Mouse (Mus musculus): Measurements from ENCODE around the gene Ppp1r27. TPM values are rescaled to one million over a fixed set of nuclear protein-coding genes. Genes with fewer than 3 reads are reported as not detected.
"Not testable (repeated sequence)": the region's sequence is repeated elsewhere in the genome, so short reads cannot be mapped to it uniquely, and the experiment has no call there.

Gene Ppp1r27
- polyA plus RNA-seq, 1 experiment: 1.0 TPM

- Histone ChIP-seq H3K4me3 (no peak overlapping the region), H3K4me2 (ENCODE audit: low read depth) (no peak overlapping the region), H3K79me2 (ENCODE audit: control insufficient read depth, insufficient read depth) (peaks cover 9% of the 10 kb centered on the region), H3ac (ENCODE audit: control insufficient read depth, insufficient read length) (no peak overlapping the region), H3K36me3 (ENCODE audit: control insufficient read depth, insufficient read depth) (peaks cover 78% of the 10 kb centered on the region), H3K27me3 (ENCODE audit: control insufficient read depth, insufficient read depth, insufficient read length) (no peaks in the 10 kb centered on the region)
- TF ChIP-seq REST (IDR thresholded peaks at IDR 0.05; ENCODE audit: insufficient read depth, insufficient read length): no peak
- no peak for TF ChIP-seq CEBPB (IDR thresholded peaks at IDR 0.05; ENCODE audit: insufficient read depth, poor library complexity, severe bottlenecking)
Observed at GRCm38 (mm10) chr11:120562949-120563348, 12.0 kb upstream of the Ppp1r27 start.

GRCm38 (mm10) chr11:120560952-120561728 is 10.2 kb upstream of the Ppp1r27 start:
- Histone ChIP-seq H3K36me3 (ENCODE audit: control insufficient read depth, insufficient read depth) (peaks cover 59% of the 10 kb centered on the region), H3K4me3 (no peak overlapping the region), H3K27me3 (ENCODE audit: control insufficient read depth, insufficient read depth, insufficient read length) (no peaks in the 10 kb centered on the region), H3K79me2 (ENCODE audit: control insufficient read depth, insufficient read depth) (no peaks in the 10 kb centered on the region), H3ac (ENCODE audit: control insufficient read depth, insufficient read length) (no peak overlapping the region), H3K4me2 (ENCODE audit: low read depth) (no peak overlapping the region)
- no peak for TF ChIP-seq SRF (IDR thresholded peaks at IDR 0.05; ENCODE audit: control insufficient read depth, insufficient read length, low read depth)
- TF ChIP-seq POLR2AphosphoS2 (IDR thresholded peaks at IDR 0.05; ENCODE audit: insufficient read length, low read depth): no peak
- no peak for TF ChIP-seq REST (IDR thresholded peaks at IDR 0.05; ENCODE audit: insufficient read depth, insufficient read length)
- TF ChIP-seq MYOG (IDR thresholded peaks at IDR 0.05; ENCODE audit: control insufficient read depth in 1 of 3, insufficient read depth in 1 of 3, insufficient read length in 2 of 3, low read depth in 2 of 3): no peak
- no peak for TF ChIP-seq CEBPB (IDR thresholded peaks at IDR 0.05; ENCODE audit: insufficient read depth, poor library complexity, severe bottlenecking)
- no peak for TF ChIP-seq TCF3 (IDR thresholded peaks at IDR 0.05; ENCODE audit: insufficient read length, low read depth)
- TF ChIP-seq POLR2A (IDR thresholded peaks at IDR 0.05; ENCODE audit: insufficient read length, low read depth): no peak
- TF ChIP-seq MAX (IDR thresholded peaks at IDR 0.05; ENCODE audit: low read depth): no peak
- no peak for TF ChIP-seq USF1 (IDR thresholded peaks at IDR 0.05; ENCODE audit: low read depth)

GRCm38 (mm10) chr11:120558843-120559242 is 7.9 kb upstream of the Ppp1r27 start:
- peaks cover 42% of the 10 kb centered on the region for H3K36me3 ChIP-seq (ENCODE audit: control insufficient read depth, insufficient read depth)
- H3K27me3 ChIP-seq (ENCODE audit: control insufficient read depth, insufficient read depth, insufficient read length); H3K79me2 ChIP-seq (ENCODE audit: control insufficient read depth, insufficient read depth); H3K4me3 ChIP-seq; H3K4me2 ChIP-seq (ENCODE audit: low read depth); H3ac ChIP-seq (ENCODE audit: control insufficient read depth, insufficient read length): not testable (repeated sequence)

- Histone ChIP-seq H3K79me2 (ENCODE audit: control insufficient read depth, insufficient read depth) (no peaks in the 10 kb centered on the region), H3K36me3 (ENCODE audit: control insufficient read depth, insufficient read depth) (peaks cover 10% of the 10 kb centered on the region), H3K4me3 (no peak overlapping the region), H3K27me3 (ENCODE audit: control insufficient read depth, insufficient read depth, insufficient read length) (no peaks in the 10 kb centered on the region), H3K4me2 (ENCODE audit: low read depth) (peak overlapping the region; percentile 57), H3ac (ENCODE audit: control insufficient read depth, insufficient read length) (no peak overlapping the region)
- TF ChIP-seq POLR2AphosphoS2 (IDR thresholded peaks at IDR 0.05; ENCODE audit: insufficient read length, low read depth): no peak
- TF ChIP-seq MYOD1 (IDR thresholded peaks at IDR 0.05; ENCODE audit: control insufficient read depth in 1 of 3, insufficient read length in 2 of 3, low read depth in 2 of 3): peak in 2 of 3 experiments; percentile 62 to 67
- TF ChIP-seq POLR2A (IDR thresholded peaks at IDR 0.05; ENCODE audit: insufficient read length, low read depth): no peak
- TF ChIP-seq TCF3 (IDR thresholded peaks at IDR 0.05; ENCODE audit: insufficient read length, low read depth): no peak
- TF ChIP-seq TCF12 (IDR thresholded peaks at IDR 0.05; ENCODE audit: insufficient read depth, poor library complexity, severe bottlenecking): no peak
- no peak for TF ChIP-seq USF1 (IDR thresholded peaks at IDR 0.05; ENCODE audit: low read depth)
- TF ChIP-seq E2F4 (IDR thresholded peaks at IDR 0.05; ENCODE audit: insufficient read depth): no peak
- no peak for TF ChIP-seq CEBPB (IDR thresholded peaks at IDR 0.05; ENCODE audit: insufficient read depth, poor library complexity, severe bottlenecking)
- peak in 2 of 3 experiments; percentile 2 to 64 for TF ChIP-seq MYOG (IDR thresholded peaks at IDR 0.05; ENCODE audit: control insufficient read depth in 1 of 3, insufficient read depth in 1 of 3, insufficient read length in 2 of 3, low read depth in 2 of 3)
- TF ChIP-seq REST (IDR thresholded peaks at IDR 0.05; ENCODE audit: insufficient read depth, insufficient read length): no peak
- no peak for TF ChIP-seq MAX (IDR thresholded peaks at IDR 0.05; ENCODE audit: low read depth)
- TF ChIP-seq SRF (IDR thresholded peaks at IDR 0.05; ENCODE audit: control insufficient read depth, insufficient read length, low read depth): no peak
Observed at GRCm38 (mm10) chr11:120555260-120555659, 4.3 kb upstream of the Ppp1r27 start.

GRCm38 (mm10) chr11:120554834-120555233 is 3.9 kb upstream of the Ppp1r27 start:
- peaks cover 7% of the 10 kb centered on the region for H3K36me3 ChIP-seq (ENCODE audit: control insufficient read depth, insufficient read depth)
- no peak overlapping the region for H3ac ChIP-seq (ENCODE audit: control insufficient read depth, insufficient read length)
- H3K4me3 ChIP-seq: no peak overlapping the region
- no peaks in the 10 kb centered on the region for H3K79me2 ChIP-seq (ENCODE audit: control insufficient read depth, insufficient read depth)
- TF ChIP-seq TCF12 (IDR thresholded peaks at IDR 0.05; ENCODE audit: insufficient read depth, poor library complexity, severe bottlenecking) (peak; percentile 36), USF1 (IDR thresholded peaks at IDR 0.05; ENCODE audit: low read depth) (peak; percentile 34), POLR2A (IDR thresholded peaks at IDR 0.05; ENCODE audit: insufficient read length, low read depth) (no peak), CEBPB (IDR thresholded peaks at IDR 0.05; ENCODE audit: insufficient read depth, poor library complexity, severe bottlenecking) (peak; percentile 85), MYOG (IDR thresholded peaks at IDR 0.05; ENCODE audit: control insufficient read depth in 1 of 3, insufficient read depth in 1 of 3, insufficient read length in 2 of 3, low read depth in 2 of 3) (peak in 2 of 3 experiments; percentile 74 to 82), POLR2AphosphoS2 (IDR thresholded peaks at IDR 0.05; ENCODE audit: insufficient read length, low read depth) (no peak), MYOD1 (IDR thresholded peaks at IDR 0.05; ENCODE audit: control insufficient read depth in 1 of 3, insufficient read length in 2 of 3, low read depth in 2 of 3) (peak in 2 of 3 experiments; percentile 52 to 73), MAX (IDR thresholded peaks at IDR 0.05; ENCODE audit: low read depth) (no peak), E2F4 (IDR thresholded peaks at IDR 0.05; ENCODE audit: insufficient read depth) (no peak), TCF3 (IDR thresholded peaks at IDR 0.05; ENCODE audit: insufficient read length, low read depth) (peak; percentile 4), REST (IDR thresholded peaks at IDR 0.05; ENCODE audit: insufficient read depth, insufficient read length) (no peak), SRF (IDR thresholded peaks at IDR 0.05; ENCODE audit: control insufficient read depth, insufficient read length, low read depth) (no peak)
- no peaks in the 10 kb centered on the region for H3K27me3 ChIP-seq (ENCODE audit: control insufficient read depth, insufficient read depth, insufficient read length)
- peak overlapping the region; percentile 57 for H3K4me2 ChIP-seq (ENCODE audit: low read depth)

Data from myocyte (in vitro differentiated cells).